Mouse (Mus musculus): ENCODE results near the gene Ascc1.

- TF ChIP-seq CTCF (IDR thresholded peaks at IDR 0.05; ENCODE audit: control insufficient read depth, insufficient read depth, insufficient read length) (no peak), USF1 (IDR thresholded peaks at IDR 0.05; ENCODE audit: low read depth) (no peak)
Observed at GRCm38 (mm10) chr10:60032622-60033021, 30.0 kb downstream of the Ascc1 start.

Measured in C2C12 (cell line).